Mouse (Mus musculus): ENCODE results near the gene Pptc7.
A peak's percentile ranks its signal among the peaks of the same experiment; 100 is the strongest.

Gene Pptc7

DNA sequence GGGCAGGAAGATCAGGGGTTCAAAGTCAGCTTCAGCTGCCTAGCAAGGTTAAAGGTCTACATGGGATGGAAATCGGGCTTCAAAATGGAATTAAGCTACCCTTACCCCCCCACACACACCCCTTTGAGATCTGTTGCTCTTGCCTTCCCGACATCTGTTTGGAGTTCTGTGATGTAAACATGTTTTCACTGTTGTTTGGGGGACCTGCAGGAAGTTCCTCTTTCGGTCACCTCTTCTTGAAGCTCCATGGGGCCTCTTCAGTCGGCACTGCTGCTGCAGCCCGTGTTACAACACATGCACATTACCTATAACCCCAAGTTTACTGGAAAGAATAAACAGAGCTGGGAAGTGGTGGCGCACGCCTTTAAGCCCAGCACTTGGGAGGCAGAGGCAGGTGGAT is 17.0 kb upstream of the Pptc7 start:
- no peak for DNase-seq (ENCODE audit: low spot score in 2 of 2)

DNA sequence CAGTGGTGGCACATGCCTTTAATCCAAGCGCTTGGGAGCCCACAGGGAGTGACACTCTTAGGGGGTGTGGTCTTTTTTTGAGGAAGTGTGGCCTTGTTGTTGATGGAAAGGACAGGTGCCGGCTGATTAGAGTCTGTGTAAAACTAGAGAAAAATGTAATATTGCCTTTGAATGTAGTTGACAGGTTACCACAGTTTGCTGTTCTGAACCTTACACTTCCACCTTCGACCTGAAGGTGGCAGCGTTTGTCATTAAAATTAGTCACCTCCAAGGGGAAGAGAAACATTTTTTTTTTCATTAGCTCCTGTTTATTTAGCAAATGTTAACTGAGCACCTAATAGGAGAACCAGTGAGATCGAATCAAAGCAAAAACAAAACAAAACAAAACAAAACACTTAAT is 16.3 kb upstream of the Pptc7 start:
- peak; percentile 77 to 90 for DNase-seq (ENCODE audit: low spot score in 2 of 2)

DNA sequence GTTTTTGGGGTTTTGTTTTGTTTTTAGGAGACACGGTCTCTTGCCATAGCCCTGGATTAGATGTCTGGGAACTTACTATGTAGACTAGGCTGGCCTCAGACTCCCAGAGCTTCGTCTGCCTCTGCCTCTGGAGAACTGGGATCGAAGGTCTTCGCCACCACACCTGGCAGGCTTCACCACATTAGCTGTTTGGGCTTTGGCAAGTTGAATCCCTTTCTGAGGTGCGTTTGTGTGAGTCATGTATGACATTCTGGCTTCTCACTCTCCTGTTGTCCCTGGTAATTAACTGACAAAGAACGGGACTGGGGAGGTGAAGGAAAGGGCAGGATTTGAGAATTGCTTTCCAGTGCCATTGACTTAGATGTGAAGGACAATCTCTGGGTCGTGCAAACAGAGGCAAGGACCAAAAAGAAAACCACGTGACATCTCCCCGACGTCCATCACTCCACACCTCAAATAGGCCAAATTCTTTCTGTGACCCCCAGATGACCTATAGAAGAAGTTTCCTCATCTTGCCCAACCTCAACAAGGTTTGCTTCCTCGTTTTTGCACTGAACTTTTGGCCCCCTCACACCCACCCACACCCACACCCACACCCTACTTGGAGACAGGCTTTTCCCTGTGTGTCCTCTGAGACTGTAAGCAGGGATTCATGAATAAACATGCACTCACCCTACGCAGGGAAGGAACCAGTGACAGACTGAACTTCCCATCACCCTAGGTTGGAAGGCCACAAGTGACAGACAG is 15.1 kb upstream of the Pptc7 start:
- DNase-seq (ENCODE audit: low spot score in 2 of 2) = no peak

DNA sequence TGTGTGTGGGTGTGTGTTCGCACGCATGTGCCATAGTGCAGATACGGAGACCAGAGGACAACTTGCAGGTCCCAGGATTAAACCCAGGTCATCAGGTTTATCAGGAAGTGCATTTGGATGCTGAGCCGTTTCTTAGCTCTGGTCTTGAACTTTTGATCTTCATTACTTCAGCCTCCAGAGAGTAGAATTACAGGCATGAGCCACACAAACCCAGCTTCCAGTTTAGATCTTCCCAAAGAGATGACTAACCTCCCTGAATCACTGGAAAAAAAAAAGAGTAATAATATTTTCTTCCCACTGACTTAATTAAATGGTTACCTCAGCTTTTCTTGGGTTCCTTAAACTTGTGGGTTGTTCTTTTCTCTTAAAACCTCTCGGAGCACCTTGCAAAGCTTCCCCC is 11.3 kb upstream of the Pptc7 start:
- no peak for DNase-seq (ENCODE audit: low spot score in 2 of 2)

DNA sequence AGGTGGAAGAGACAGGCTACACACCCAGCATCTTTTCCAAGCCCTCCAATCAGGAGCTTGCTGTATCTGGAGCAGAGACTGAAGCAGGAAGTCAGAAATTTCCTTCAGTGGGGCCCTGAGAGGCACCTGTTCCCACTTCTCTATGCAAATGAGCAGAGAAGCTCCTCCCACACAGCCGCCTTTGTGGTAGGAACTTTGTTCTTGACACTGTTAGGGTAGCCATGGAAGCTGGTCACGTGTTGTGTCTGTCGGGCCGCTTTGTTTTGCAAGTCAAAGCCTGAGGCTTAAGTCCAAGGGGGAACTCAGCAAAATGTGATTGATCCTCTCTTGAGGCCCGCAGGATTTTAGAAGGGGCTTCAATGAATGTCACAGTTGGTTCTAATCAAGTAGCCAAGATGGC is 9.4 kb upstream of the Pptc7 start:
- DNase-seq (ENCODE audit: low spot score in 2 of 2) = peak; percentile 74 to 77

DNA sequence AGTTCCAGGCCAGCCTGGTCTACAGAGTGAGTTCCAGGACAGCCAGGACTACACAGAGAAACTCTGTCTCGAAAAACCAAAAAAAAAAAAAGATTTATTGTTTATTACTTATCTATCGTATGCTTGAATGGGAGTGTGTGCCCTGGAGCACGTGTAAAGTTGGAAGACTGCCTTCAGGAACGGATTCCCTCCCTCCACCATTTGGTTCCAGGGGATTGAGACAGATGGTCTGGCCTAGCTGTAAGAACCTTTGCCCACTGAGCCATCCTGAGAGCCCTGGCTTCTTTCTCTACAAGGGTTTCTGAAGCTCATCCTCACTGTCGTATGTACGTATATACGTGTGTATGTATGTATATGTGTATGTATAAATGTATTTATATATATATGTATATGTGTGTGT is 5.2 kb upstream of the Pptc7 start:
- DNase-seq (ENCODE audit: low spot score in 2 of 2) = no peak

DNA sequence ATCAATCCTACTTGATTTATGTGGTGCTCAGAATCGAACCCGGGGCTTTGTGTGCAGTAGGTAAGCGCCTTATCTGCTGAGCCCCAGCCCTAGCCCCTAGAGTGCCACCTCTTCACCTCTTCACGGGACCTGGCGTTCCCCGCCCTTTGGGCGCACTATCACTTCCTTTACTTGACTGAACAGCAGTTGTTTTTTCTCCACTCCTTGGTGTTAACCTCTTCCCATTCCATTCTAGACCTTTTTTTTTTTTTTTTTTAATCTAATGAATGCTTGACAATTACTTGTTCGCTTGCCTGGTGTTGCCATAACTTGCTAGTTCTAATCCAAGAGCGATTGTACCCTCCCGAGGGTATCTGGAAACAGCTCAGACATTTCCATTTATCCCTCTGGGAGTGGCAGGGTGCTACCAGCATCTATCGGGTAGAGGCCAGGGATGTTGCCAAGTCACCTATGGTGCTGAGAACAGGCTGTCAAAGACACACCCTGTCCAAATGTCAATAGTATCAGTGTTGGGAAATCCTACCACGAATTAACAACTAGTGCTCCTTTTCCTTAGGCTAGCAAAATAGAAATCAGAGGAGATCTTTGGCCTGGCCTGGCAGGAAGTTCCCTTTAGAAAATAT is 4.3 kb upstream of the Pptc7 start:
- no peak for DNase-seq (ENCODE audit: low spot score in 2 of 2)

DNA sequence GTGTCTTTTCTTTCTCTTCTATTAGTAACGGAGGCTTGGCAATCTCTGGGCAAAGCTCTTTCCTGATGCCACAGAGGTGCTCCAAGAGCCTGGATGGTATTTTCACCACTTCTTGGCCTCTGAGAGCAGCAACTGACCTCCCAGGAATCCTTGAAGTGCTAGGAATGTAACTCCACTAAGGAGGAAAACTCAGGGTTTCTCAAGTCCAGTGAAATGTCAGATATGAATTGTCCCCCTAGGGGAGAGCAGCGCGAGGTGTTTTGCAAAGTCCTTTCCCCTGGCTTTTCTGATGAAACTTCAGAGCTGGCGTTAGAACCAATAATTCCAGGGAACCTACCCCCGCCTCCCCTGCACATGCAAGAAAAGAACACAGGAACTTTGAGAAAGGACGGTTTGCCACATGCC is 3.7 kb upstream of the Pptc7 start:
- no peak for DNase-seq (ENCODE audit: low spot score in 2 of 2)

DNA sequence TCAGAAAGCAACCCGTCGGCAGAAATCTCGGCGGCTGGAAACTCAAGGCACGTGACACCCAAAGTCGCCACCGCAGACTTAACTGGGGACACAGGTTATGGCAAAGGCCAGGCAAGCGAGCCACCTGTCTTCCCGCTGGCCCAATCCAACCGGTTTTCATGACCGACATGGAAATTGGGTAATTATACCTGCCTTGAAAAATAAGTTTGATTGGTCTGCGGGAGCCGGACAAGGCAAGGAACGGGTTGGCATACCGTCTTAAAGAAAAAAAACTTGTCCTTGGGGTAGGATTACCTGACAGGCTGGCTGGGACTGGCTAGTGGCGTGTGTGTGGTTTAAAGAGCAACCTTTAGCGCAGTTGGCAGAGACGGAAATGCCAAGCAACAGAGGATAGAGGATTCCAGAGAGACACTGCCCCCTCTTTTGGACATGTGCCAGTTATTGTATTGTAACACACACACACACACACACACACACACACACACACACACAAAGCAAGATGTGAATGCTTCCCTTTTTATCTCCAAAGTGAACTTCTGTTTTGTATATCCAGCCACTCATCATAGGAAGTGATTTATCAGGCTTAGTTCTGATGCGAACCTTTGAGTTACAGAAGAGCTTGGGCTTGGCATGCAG is 3.2 kb upstream of the Pptc7 start:
- DNase-seq (ENCODE audit: low spot score in 2 of 2) = no peak

DNA sequence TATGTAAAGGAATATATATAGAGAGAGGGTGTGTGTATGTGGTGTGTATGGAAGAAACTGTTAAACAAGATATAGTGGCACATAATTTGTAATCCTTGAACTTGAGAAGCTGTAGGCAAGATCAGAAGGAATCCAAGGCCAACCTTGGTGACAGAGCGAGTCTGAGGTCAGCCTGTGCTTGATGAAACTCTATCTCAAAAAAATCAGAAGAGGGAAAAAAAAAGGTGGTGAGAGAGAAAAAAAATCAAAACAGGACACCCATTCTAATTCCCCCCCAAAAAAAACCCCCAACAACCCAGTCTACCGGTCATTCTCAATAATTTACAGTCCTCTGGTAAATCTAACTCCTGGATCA is 360 bp upstream of the Pptc7 start:
- no peak for DNase-seq (ENCODE audit: low spot score in 2 of 2)

DNA sequence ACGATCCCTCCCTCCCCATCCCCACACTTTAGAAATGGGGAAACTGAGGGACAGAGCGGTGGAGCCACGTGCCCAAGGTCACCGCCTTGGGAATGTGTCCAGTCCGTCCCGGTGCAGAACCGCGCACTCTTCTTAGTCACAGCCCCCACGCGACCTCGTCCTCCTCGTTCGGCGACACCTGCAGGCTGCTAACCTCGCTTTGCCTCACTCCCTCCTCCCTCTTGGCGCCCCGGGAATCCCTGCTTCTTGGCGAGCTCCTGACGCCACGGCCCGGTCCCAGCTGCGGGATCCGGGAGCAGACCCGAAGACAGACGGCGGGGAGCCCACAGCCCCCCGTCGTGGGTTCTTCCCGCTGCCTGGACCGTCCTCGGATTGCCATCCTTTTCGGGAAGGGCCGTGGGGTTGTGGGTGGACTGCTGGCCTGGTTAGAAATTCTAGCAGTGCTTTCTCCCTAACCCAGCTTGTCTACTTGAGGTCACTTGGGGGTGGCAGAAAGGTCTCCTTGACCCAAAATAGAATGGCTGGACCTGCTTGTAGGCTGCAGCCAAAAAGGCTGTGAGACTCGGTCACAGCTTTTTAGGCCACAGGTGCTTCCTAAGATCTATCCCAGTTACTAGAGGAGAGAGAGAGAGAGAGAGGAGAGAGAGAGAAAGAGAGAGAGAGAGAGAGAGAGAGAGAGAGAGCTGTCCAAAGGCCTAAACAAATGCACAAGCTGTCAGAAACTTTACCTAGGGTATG is 1.0 kb downstream of the Pptc7 start:
- peak; percentile 47 to 79 for DNase-seq (ENCODE audit: low spot score in 2 of 2)

DNA sequence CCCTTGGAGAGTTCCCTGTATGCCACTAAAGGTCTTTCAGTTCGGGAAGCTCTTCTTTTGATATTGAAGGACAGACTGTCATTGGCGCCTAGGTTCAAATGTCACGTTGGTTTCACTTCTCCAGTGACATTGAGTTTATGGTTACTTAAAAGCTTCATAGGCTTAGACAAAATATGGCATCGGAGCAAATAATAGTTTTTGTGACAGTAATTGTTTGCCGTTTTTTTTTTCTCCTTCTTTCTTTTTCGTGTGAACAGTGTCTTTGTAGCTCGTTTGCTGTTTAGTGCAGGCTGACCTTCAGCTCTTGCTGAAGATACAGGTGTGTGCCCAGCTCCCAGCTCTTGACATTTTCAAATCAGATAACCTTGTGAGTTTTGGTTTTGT is 1.6 kb downstream of the Pptc7 start:
- DNase-seq (ENCODE audit: low spot score in 2 of 2) = no peak

DNA sequence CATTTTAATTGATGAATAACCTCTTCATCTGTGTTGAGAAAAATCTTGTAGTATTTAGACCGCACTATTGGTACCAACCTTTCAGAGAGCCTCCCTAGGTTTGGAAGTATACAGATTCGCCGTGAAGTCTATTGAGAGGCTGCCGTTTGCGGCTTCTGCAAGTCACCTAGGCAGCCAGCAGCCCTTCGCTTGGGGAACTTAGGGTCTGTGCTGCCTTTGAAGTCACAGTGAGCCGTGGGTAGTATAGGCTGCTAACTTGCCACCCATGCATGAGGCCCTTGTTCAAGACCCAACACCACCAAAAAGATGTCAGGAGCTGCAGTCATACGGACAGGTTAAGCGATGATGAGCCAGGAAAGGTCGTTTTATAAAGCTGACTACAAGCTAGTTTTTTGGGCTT is 2.0 kb downstream of the Pptc7 start:
- no peak for DNase-seq (ENCODE audit: low spot score in 2 of 2)

DNA sequence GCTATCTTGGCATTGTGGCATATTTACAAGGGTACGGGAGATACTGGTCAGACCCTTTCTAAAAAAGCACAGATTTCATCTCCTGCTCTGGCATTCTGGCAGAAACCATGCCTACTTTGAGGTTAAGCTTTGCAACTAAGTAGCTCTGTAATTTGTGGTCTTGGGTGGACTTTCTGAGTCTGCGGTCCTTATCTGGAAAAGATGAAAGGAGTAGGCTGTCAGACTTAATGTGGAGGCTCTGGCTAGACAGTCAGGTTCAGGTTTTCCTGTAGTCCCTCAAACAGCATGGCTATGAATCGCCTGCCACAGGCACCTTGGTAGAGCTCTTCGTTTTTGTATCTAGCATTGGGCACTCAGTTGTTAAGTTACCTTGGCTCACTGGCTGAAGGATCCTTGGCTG is 2.9 kb downstream of the Pptc7 start:
- no peak for DNase-seq (ENCODE audit: low spot score in 2 of 2)

DNA sequence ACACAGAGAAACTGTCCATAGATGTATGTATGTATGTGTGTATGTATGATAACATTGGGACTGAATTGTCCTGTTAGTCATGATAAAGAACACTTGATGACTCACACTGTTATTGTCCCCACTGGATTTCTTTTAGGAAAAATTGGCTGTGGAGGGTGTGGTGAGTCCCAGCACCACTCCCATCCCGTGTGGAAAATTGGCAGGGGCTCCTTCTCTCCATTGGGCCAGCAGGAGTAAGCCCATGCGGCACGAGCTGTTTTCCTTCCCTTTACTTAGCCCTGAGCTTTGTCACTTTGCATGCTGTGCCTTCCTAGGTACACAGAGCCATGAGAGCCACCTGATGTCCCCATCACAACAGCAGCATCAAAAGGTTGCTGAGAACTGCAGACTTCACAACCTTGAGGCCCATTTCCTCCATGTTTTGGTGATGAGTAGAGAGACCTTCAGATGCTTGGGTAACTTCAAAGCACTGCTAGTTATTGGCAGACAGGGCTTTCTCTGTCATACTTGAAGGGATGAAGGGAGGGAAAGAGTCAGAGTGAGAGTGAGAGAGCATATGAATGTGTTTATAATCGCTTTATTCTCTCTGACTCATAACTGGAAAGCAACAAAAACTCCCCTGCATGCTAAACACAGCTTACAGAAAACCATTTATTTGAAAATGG is 4.1 kb downstream of the Pptc7 start:
- DNase-seq (ENCODE audit: low spot score in 2 of 2) = no peak

DNA sequence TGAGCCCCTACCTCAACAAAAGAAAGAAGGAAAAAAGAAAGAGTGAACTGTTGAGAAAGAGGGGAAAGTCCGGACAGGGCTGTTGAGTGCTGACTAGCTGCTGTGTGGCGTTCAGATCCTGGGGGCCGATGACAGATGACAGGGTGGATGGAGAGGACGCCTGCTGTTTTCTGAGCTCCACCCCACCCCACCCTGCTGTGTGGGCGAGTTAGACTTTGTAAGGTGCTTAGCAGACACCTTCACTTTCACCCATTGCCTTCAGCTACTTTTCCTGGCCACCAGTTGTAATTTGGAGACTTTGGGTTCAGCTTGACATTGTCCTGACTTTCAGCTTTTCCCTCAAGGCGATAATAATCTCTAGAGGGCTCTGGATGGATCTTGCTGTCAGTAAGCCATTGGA is 7.0 kb downstream of the Pptc7 start:
- DNase-seq (ENCODE audit: low spot score in 2 of 2) = peak in 1 of 2 experiments; percentile 36

DNA sequence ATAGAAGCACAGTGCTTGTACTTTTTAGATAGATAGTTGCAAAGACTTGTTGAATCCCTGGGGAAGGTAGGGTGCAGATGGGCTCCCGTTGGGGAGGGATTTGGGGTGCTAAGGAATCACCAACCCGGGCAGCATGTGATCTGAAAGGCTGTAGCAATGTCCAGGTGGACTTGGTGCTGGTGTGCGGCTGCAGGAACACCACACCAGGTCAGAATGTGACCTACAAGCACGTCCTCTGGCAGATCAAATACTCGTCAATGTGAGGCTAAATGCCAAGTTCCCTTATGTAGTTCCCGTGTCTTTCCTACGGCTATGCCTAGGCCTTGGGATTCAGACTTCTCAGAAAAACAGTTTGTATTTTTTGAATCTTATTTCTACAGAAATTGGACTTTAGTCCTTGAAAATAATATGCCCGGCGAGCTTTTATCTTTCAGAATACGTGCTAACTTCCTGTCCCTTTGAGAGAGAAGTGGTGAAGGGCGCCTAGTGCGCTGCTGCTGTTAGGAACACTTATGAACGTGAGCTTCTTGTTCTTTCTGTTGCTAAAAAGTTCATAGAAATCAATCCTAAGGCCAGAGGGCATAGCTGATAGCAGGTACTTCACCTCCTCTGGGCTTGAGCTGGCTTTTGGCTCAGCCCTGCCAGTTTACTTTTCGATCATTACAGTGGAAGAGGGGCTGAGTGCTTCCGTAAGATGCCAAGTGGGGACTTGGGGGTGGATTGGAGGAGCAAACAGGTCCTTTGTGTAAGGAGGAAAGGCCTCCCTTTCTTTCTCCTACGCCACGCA is 7.6 kb downstream of the Pptc7 start:
- DNase-seq (ENCODE audit: low spot score in 2 of 2) = no peak

DNA sequence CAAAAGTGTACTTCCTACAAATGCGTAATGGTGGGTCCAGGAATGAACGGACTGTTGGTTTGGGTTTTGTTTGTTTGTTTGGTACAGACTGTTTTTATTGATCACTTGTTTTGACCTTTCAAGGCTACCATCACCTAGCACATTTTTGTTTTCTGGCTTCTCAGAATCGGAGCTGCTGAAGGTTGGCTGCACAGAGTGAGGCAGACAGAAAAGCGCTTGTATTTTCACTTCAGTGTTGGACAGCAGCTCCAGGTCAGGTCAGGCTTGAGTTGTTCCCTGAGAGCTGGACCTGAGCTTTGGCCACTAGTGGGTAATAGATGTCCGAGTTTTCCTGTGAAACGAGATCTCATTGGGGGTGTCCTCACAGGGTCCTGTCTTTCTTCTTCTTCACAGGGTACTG is 9.0 kb downstream of the Pptc7 start:
- no peak for DNase-seq (ENCODE audit: low spot score in 2 of 2)

DNA sequence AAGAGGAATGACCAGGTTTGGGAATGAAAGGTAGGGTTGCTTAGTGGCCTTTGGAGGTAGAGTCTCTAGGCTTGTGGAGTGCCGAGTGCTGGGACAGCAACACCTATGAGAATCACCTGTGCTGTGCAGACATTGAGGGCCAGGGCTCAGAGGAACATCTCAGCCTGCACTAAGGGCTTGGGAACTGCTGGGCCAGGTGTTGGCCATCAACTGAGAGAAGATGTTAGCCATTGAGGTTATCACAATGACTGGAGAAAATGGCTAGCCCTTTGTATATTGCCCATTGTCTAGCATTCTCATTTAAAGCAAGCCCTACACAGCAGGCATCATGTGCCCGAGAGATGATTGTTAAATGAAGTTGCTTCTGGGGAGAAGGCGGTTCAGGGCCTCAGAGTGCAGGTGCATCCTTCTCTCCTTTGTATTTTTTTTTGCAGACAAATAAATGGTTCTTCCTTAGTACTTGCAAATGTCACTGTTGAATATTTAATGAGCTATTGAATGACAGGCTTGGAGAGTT is 10.1 kb downstream of the Pptc7 start:
- DNase-seq (ENCODE audit: low spot score in 2 of 2) = no peak

DNA sequence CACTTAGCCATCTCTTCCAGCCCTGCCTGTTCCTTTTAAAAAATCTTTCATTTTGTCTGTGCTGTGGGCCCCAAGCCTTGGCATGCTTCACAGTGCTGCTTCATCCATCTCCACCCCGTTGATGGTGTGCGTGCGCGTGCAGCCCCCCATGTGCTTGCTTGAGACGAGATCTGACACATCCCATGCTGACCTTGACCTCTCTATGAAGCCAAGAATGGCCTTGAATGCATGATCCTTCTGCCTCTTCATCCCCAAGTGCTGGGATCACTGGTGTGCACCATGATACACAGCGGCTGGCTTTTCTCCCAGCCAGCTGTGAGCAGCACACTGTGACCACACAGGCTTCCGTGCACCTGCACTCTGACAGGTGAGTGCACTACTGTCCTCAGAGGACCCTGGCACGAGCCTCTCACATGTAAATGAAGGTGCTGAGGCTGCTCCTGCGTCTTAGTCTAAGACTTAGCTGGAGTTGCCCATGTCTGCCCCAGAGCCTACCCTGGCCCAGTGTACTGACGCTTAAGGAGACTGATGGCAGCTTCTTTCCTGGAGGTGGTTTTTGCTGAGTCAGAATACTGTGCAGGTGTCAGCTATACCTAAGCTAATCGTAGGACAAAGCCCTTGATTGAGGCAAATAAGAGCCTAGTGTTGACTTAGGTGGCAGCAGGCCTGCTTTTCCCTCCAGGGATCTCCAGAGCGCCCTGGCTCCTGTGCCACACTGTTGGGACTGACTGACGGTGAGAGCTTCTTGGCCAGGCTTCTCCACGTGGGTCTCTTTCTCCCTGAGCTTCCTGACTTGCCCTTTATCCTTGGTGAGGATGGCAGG is 11.2 kb downstream of the Pptc7 start:
- DNase-seq (ENCODE audit: low spot score in 2 of 2) = no peak

Measured in spleen, postnatal 4 days (tissue).